Mouse (Mus musculus): ENCODE data around the gene Ank3.
"Not testable (repeated sequence)": the region's sequence is repeated elsewhere in the genome, so short reads cannot be mapped to it uniquely, and the experiment has no call there.

The Ank3 gene

GRCm38 (mm10) chr10:69872182-69872741, 473.7 kb downstream of the Ank3 start:
- DNase-seq (ENCODE audit: inconsistent age in 2 of 2, low spot score in 1 of 2) = peak; percentile 53 to 83

GRCm38 (mm10) chr10:69872892-69873291, 474.3 kb downstream of the Ank3 start:
- no peak for DNase-seq (ENCODE audit: inconsistent age in 2 of 2, low spot score in 1 of 2)

- no peak for DNase-seq (ENCODE audit: inconsistent age in 2 of 2, low spot score in 1 of 2)
These were observed 476.2 kb downstream of the Ank3 start for GRCm38 (mm10) chr10:69874806-69875205.

- no peak for DNase-seq (ENCODE audit: inconsistent age in 2 of 2, low spot score in 1 of 2)
These were observed 485.5 kb downstream of the Ank3 start for GRCm38 (mm10) chr10:69883935-69884680.

GRCm38 (mm10) chr10:69888399-69888798, 489.8 kb downstream of the Ank3 start:
- peak; percentile 62 to 89 for DNase-seq (ENCODE audit: inconsistent age in 2 of 2, low spot score in 1 of 2)

- DNase-seq (ENCODE audit: inconsistent age in 2 of 2, low spot score in 1 of 2) = peak in 1 of 2 experiments; percentile 67
These were observed 491.2 kb downstream of the Ank3 start for GRCm38 (mm10) chr10:69889779-69890178.

GRCm38 (mm10) chr10:69890389-69890985, 491.9 kb downstream of the Ank3 start:
- DNase-seq (ENCODE audit: inconsistent age in 2 of 2, low spot score in 1 of 2) = peak in 1 of 2 experiments; percentile 46

GRCm38 (mm10) chr10:69892162-69892561, 493.6 kb downstream of the Ank3 start:
- DNase-seq (ENCODE audit: inconsistent age in 2 of 2, low spot score in 1 of 2) = no peak

GRCm38 (mm10) chr10:69895606-69896005, 497.0 kb downstream of the Ank3 start:
- DNase-seq (ENCODE audit: inconsistent age in 2 of 2, low spot score in 1 of 2) = no peak

- no peak for DNase-seq (ENCODE audit: inconsistent age in 2 of 2, low spot score in 1 of 2)
These were observed 499.4 kb downstream of the Ank3 start for GRCm38 (mm10) chr10:69897927-69898326.

GRCm38 (mm10) chr10:69898821-69899220, 500.2 kb downstream of the Ank3 start:
- peak; percentile 74 to 77 for DNase-seq (ENCODE audit: inconsistent age in 2 of 2, low spot score in 1 of 2)

GRCm38 (mm10) chr10:69899788-69900187, 501.2 kb downstream of the Ank3 start:
- no peak for DNase-seq (ENCODE audit: inconsistent age in 2 of 2, low spot score in 1 of 2)

GRCm38 (mm10) chr10:69902024-69902423, 503.5 kb downstream of the Ank3 start:
- DNase-seq (ENCODE audit: inconsistent age in 2 of 2, low spot score in 1 of 2) = no peak

GRCm38 (mm10) chr10:69904321-69904720, 505.7 kb downstream of the Ank3 start:
- no peak for DNase-seq (ENCODE audit: inconsistent age in 2 of 2, low spot score in 1 of 2)

GRCm38 (mm10) chr10:69907795-69908764, 509.5 kb downstream of the Ank3 start:
- DNase-seq (ENCODE audit: inconsistent age in 2 of 2, low spot score in 1 of 2) = no peak

- no peak for DNase-seq (ENCODE audit: inconsistent age in 2 of 2, low spot score in 1 of 2)
These were observed 511.3 kb downstream of the Ank3 start for GRCm38 (mm10) chr10:69909856-69910255.

- peak; percentile 77 to 83 for DNase-seq (ENCODE audit: inconsistent age in 2 of 2, low spot score in 1 of 2)
These were observed 511.7 kb downstream of the Ank3 start for GRCm38 (mm10) chr10:69910304-69910703.

- not testable (repeated sequence) for DNase-seq (ENCODE audit: inconsistent age in 2 of 2, low spot score in 1 of 2)
These were observed 512.2 kb downstream of the Ank3 start for GRCm38 (mm10) chr10:69910726-69911125.

GRCm38 (mm10) chr10:69915566-69915965, 517.0 kb downstream of the Ank3 start:
- no peak for DNase-seq (ENCODE audit: inconsistent age in 2 of 2, low spot score in 1 of 2)

- DNase-seq (ENCODE audit: inconsistent age in 2 of 2, low spot score in 1 of 2) = peak; percentile 31 to 46
These were observed 517.6 kb downstream of the Ank3 start for GRCm38 (mm10) chr10:69916205-69916604.
